Mouse (Mus musculus) layer of hippocampus, adult 18-20 months (tissue): ENCODE results near the gene Dis3. TPM values are rescaled to one million over a fixed set of nuclear protein-coding genes. Genes with fewer than 3 reads are reported as not detected.

Source experiments
- DNase-seq, 2 experiments: peaks; one replicate each; pipeline ENCODE4 v3.0.0; 2022; ENCODE audit warnings: low spot score in 2 of 2
- long read RNA-seq: library from polyadenylated mRNA; stranded (forward); transcript quantifications from one replicate; pipeline ENCODE4 v2.0.0, GENCODE M21; 2021
- total RNA-seq, 2 experiments: library from RNA; stranded (reverse); gene quantifications; 2 replicates each; pipeline ENCODE4 v1.2.3; 2021

Gene Dis3
- 10 to 100 TPM; 14.6 to 20.8 TPM for total RNA-seq
- long read RNA-seq, full-length matches to known transcripts = 3 of 7 reads
- long read RNA-seq, partial matches to known transcripts = 1 of 7 reads
- long read RNA-seq, other reads (novel, unspliced or antisense) = 3 of 7 reads

- peak; percentile 99 for DNase-seq
Measured at GRCm38 (mm10) chr14:99099267-99099966, at the start of gene Dis3, which contains the start of gene Pibf1. Dis3 (minus strand) TSS chr14:99099770. Pibf1 (plus strand) TSS chr14:99099424.

DNA sequence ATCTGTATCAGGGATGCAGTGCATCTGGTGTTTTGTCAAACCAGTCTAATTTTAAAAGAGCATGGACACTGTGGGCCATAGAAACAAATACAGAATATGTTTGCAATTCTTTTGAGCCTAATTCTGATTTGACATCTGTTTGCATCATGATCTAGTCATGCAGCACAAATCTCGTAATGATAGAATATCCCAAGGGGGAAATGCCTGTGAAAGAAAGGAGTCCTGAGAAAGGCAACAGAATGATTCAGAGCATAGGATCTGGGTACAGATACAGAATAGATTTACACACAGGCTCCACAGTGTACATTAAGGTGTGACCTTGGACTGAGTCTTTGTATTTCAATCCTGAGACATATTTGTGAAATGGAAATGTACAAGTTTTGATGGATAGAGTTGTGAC lies 47.3 kb upstream of the Dis3 start:
- no peak for DNase-seq

- peak; percentile 60 to 78 for DNase-seq
Measured at GRCm38 (mm10) chr14:99141786-99142633, 42.4 kb upstream of the Dis3 start.

- no peak for DNase-seq
Measured at GRCm38 (mm10) chr14:99140036-99140435, 40.5 kb upstream of the Dis3 start.

GRCm38 (mm10) chr14:99136297-99136696 lies 36.7 kb upstream of the Dis3 start:
- DNase-seq = no peak

DNA sequence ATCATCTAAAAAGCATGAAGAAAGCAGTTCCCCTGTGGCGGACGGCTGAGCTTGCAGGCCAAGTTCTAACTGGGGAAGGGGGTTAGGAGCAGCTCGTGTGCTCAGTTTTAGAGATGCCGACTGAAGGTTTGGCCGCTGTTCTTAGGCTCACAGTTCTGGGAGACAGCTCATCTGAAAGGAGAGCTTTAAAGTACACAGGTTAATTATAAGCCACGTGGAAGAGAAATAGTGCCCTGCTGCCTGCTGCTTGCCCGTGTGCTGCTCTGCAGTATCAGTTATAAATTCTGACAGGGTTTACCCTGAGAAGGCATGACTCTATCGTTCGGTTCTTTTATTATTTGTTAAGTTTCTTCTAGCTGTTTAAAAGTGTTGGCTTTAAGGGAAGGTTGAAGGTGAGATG lies 36.2 kb upstream of the Dis3 start:
- DNase-seq = no peak

DNA sequence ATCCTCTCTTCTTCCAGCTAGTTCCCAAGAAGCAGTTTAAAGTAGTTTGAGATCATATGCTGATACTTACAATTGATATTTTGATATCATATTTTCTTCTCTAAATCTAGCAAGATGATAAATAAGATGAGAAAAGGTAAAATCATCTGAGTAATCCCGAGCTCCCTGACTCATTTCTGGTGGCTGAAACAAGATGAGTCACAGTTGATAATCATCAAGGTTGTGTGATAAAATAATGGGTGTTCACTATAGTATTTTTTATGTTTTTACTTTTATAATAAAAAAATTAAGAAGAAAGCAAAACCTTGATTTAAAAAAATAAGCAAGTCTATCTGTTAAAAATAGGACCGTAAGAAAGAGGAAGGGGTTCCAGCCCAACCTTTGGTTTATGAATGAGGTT lies 34.5 kb upstream of the Dis3 start:
- DNase-seq = no peak

GRCm38 (mm10) chr14:99129050-99129449 lies 29.5 kb upstream of the Dis3 start:
- DNase-seq = no peak

DNA sequence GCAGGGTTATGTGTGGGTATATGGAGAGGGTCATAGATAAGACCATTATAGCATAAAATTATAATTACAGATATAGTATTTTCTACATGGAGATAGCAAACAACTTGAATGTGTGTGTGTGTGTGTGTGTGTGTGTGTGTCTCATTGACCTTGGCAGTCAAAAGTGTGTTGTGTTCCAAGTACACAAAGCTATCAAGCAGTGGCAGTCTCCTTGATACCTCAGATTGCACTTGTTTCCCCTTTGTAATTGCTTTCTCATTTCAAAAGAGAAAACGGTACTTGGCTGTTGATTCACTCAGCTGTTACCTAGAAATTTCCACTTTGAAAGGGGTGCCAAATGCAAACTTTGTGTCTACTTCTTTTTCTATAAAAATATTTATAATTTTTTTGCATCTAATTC lies 27.9 kb upstream of the Dis3 start:
- DNase-seq = no peak

DNA sequence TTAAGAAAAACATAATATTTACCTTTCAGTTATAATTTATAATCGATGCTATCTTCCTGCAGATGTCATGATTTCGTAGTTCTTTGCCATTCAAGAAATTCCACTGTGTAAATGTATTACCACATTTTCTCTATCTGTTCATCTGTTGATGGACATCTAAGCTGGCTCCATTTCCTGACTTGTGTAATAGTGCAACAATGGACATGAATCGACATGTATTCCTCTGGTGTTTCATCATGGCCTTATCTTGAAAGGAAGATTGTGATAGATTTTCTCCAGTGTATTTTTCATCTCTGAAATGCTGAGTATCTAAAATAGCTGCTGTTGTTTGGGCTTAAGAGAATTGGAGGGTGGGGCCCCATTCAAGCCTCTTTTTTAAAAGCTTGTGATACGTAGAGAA lies 27.1 kb upstream of the Dis3 start:
- no peak for DNase-seq

DNA sequence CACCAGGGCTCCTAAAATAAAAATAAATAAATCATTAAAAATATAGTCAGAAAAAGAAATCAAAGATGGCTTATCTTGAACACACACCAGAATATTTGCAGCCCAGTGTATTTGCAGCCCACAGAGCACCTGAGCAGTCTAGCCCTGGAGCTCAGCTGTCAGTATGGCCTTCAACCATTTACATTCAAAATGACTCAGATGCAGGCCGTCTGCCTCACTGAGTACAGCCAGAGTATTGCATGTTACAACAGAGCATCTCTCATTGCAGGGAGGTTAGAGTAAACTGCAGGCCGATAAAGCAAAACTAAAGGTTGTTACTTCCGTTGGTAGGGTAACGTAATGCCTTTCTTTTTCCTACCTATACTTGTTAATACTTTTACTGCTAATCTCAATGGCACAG lies 24.5 kb upstream of the Dis3 start:
- DNase-seq = no peak

- no peak for DNase-seq
Measured at GRCm38 (mm10) chr14:99121584-99122339, 22.2 kb upstream of the Dis3 start.

DNA sequence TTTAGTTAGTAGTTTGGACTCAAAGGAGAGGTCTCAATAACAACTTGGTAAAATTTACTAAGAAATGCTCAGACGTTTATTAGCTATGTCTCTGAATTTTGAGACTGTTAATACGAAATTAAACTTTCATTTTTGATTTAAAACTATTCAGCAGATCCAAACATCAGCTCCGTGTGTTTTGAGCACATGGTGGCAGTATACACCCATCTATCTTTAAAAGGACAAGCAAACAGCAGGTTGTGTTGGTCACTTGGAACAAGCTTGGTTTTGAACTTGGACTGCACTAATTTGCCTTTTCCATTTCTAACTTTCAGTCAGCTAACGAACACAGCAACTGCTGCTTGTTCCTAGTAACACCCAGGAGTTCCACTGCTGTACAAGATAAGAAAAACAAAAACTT lies 18.0 kb upstream of the Dis3 start:
- peak in 1 of 2 experiments; percentile 27 for DNase-seq

- DNase-seq = no peak
Measured at GRCm38 (mm10) chr14:99108762-99109161, 9.2 kb upstream of the Dis3 start.

DNA sequence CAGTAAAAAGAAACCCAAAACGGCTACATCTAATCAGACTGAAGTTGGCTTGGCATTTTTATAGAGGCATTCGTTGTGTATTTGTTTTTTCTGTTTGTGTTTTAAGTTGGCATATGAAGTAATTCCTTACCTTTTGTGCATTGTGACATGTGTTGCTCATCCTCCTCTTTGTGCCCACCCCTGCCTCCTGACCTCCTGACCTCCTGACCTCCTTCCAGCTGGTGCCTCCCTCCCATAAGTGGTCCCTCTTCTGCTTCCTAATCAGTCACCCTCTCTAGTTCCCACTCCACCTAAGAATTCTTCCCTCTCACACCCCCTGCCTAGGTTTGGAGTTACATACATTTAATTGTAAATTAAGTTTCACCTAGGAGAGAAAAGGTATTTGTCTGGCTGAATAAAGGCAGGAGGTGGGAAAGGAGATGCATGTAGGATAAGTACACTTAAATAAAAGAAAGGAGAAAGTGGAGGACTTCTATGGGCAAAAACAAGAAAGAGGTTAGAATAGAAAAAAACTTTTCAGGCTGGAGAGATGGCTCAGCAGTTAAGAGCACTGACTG lies 8.1 kb upstream of the Dis3 start:
- no peak for DNase-seq

DNA sequence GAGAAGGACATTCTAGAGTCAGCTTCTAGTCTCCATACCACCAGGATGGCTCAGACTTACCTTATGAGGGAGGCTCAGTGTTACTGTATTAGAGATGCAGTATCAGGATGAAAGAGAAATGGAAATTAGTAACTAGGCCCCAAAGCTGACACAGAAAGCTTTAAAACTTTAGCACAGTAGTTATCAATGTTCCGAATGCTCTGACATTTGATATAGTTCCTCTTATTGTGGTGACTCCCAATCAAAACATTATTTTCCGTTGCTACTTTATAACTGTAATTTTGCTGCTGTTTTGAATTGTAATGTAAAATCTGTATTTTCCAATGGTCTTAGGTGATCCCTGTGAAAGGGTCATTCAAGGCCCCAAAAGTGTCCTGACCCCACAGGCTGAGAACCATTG lies 7.1 kb upstream of the Dis3 start:
- DNase-seq = no peak

DNA sequence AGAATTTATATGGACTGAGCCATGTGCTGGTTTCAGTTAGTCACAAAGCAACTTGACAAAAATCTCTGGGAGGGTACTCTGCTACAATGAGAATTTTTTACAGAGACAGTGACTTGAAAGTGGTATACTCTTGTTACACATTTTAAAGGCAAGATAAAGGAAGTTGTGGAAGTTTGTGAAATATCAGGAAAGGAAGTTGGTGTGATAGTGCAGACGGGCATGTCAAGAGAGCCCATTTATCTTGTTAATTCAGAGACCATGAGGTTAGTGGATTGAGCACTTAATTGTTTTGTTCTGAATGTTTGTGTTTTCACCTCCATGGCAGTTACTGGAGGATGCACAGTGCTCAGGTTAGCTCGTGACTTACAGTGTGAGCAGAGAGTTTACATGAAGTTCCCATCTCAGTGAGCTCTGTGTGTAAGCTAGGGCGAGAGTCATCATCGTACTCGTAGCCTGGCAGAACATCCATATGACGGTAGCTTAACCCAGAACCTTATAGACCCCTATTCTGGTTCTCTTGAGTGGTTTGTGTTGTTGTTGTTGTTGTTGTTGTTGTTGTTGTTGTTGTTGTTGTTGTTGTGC lies 5.1 kb upstream of the Dis3 start:
- DNase-seq = no peak

DNA sequence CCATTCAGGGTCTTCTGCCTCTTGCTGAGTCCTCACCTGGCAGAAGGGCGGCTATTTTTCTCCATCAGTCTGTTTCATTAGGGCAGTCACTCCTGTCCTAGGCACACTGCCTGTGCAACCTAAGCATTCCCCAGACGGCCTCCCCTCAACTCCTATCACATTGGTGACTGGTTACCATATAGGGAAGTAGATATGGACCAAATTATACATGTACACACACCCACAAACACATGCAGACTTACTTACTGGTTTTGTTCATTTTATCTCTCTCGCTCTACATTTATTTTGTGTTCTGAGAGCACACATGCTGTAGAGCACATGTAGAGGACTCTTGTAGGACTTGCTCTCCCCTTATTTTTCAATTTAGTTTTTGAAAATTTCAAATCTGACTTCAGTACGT lies 3.5 kb upstream of the Dis3 start:
- no peak for DNase-seq

DNA sequence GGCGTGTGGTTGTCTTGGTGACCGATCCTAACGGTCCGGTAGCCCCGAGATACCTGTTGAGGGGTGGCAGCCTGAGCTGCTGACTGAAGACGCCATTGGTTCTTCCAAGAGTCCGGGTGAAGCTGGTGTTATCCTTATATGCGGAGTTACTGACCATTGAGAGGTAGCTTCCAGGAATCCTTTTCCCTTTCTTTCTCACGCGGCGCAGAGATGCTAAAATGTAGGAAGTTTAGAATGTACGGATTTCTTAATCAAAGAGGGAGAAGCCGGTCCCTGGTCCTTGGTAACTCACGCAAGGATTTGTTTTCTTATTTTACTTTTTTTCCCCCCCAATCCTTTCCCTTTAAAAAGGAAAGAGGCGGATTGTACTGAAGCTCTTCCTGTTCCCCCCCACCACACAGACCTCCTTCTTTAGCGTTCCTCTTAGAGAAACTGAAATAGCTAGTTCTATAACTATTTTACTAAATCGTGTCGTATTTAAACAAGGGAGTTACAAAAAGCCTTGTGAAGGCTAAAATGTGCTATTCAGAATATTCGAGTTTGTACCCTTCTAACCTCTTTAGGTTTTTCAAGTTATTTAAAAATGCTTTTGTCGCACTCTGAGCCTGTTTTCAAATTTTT lies 507 bp upstream of the Dis3 start:
- DNase-seq = no peak

DNA sequence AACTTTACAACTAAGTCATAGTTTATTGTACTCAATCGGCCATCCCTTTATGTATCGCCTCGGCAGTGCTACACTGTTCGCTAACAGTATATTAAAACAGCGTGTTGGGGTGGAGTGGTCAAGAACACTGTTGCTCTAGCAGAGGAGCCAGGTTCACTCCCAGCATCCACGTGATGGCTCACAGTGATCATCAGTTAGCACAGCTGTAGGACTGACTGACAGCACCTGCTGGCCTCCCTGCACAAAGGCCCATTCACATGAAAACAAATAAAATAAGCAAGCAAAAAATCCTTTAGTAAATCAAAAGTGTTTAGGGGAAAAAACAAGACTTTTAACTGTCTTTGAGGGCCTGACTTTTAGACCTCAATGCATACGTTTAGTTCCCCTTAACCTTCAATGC lies 10.6 kb downstream of the Dis3 start:
- no peak for DNase-seq

DNA sequence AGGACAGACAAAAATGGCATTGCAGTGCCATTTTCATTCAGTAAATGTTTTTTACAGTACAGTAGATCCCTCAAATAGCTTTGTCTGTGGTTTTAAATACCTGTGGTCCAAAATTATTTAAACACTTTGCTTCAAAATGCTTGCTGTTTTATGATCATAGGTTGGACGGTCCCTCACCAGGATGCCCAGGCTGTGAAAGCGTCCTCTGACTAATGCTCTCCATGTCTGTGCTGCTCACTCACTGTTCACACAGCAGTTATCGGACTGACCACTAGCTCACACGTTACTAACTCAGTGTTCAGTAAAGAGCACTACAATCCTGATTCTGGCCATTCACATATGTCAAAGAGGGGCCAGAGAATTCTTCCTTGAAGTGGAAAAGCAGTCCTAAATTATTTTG lies 28.4 kb downstream of the Dis3 start:
- DNase-seq = no peak
